Mouse (Mus musculus) adrenal gland, postnatal 10 days (tissue): ENCODE data around the gene 1700016C15Rik. TPM values are rescaled to one million over a fixed set of nuclear protein-coding genes. Genes with fewer than 3 reads are reported as not detected.

Experiments
- DNase-seq: peaks from one replicate; pipeline ENCODE4 v3.0.0; 2021; ENCODE audit warnings: mixed read lengths
- total RNA-seq, 2 experiments: library from RNA; stranded (reverse); gene quantifications; 2 replicates each; pipeline ENCODE4 v1.2.3; 2021

Gene 1700016C15Rik
- total RNA-seq, 2 experiments from 2014 or later, result not detected

DNA sequence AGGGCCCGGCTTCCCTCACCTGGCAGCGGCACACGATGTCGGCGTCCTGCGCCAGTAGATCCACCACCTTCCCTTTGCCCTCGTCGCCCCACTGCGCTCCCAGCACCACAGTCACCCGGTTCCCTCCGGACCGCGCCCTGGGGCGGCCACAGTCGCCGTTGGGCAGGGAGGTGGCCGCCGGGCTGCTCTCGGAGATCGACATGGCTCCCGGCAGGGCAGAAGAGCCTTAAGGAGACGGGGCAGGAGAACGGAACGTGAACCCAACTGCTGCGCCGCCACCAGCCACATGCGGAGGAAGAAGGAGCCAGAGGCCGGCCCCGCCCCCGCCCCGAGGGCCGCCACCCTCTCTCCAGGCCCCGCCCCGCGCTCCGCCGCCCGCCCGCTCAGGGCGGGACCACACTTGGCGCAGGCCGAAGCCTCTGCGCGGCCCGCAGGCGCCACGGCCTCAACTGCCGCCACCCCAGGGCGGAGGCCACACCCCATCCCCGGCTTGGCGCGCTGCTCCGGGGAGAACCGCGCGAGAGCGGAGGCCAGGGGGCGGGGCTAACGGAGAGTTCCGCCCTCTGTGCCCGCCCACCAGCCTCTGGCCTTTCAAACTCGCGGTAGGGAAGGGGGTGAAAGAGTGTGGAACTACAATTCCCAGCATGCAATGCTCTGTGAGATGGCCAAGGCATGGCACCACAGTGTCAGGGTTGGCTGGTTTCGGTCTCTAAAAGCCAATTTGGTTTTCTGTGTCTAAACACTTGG is 66.8 kb downstream of the 1700016C15Rik start, which contains the start of gene Adss:
Gene Adss, minus strand, starts transcription at position 319 of the 747 bp plus-strand sequence.
- peak; percentile 100 for DNase-seq

DNA sequence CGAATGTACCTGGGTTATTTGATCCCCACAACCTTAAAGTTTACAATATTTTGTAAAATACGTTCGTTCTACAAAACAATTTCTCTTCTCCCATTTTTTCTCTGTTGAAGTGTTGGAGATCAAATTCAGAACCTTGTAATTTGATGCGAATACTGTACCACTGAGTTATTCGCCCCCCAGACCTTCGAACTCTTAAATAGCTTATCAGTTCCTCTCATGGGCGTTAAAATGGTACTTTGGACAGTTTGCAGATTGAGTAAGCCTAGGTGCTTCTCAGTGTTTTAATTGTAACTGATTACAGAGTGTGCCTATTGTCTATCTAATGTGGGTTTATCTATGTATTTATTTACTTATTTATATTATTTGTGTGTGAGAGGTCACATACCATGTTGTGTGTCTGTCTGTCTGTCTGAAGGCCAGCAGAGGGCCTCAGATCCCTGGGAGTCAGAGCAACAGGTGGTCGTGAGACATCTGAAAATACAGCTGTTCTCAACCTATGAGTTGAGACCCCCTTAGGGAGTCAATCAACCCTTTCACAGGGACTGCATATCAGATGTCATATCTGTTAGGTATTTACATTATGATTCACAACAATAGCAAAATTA is 67.6 kb downstream of the 1700016C15Rik start:
- DNase-seq, result no peak

Other genes with a start within 250 kb of the 1700016C15Rik start
- 10 to 100 TPM; 48.6 to 54.8 TPM for gene Adss, start 66.7 kb downstream of the 1700016C15Rik start, total RNA-seq